Mouse (Mus musculus) kidney, adult 2 months (tissue): ENCODE data around the gene Mpg.

Experiments
- CTCF ChIP-seq: fragments of 200-500 bp; conservative IDR thresholded peaks from 2 replicates; pipeline ENCODE4 v1.5.1; 2011; ENCODE audit warnings: low read depth, mild to moderate bottlenecking, control low read depth, low read length, moderate library complexity, mixed read lengths; ENCODE audit not compliant: insufficient read depth, insufficient read length
- POLR2A ChIP-seq: fragments of 200-500 bp; IDR thresholded peaks from one replicate; pipeline ENCODE4 v1.6.1; 2011; ENCODE audit warnings: low read depth, low read length, control low read depth

- no peak for TF ChIP-seq CTCF
- TF ChIP-seq POLR2A = no peak
Measured at GRCm38 (mm10) chr11:32266776-32267175, 40.5 kb downstream of the Mpg start.
